Mouse (Mus musculus) heart, embryonic 10.5 days (tissue): ENCODE measurements at regions not wholly inside any gene's neighbourhood (a gene's known extent, or its start where the extent isn't known, plus 50 kb on each side); places are given as distances from the start of the nearest gene placed in this dataset.

ENCODE experiments used
- DNase-seq: peaks from one replicate; pipeline ENCODE4 v3.0.0-alpha.2; 2017; ENCODE audit warnings: low spot score
- H3K27ac ChIP-seq: fragments of 300-500 bp; sonication (generic); 2 replicates; pipeline ENCODE4 v1.5.1; 2016; ENCODE audit warnings: mild to moderate bottlenecking
- H3K27me3 ChIP-seq: fragments of 300-500 bp; sonication (generic); 2 replicates; pipeline ENCODE4 v1.6.1; 2016; ENCODE audit warnings: mild to moderate bottlenecking; ENCODE audit not compliant: poor library complexity, insufficient read depth, severe bottlenecking
- H3K36me3 ChIP-seq: fragments of 300-500 bp; sonication (generic); 2 replicates; pipeline ENCODE4 v1.6.1; 2016; ENCODE audit warnings: mild to moderate bottlenecking, moderate library complexity
- H3K4me1 ChIP-seq: fragments of 300-500 bp; sonication (generic); 2 replicates; pipeline ENCODE4 v1.6.1; 2016; ENCODE audit warnings: mild to moderate bottlenecking
- H3K4me3 ChIP-seq: fragments of 300-500 bp; sonication (generic); 2 replicates; pipeline ENCODE4 v1.5.1; 2016; ENCODE audit warnings: mild to moderate bottlenecking, moderate library complexity
- H3K9me3 ChIP-seq: fragments of 300-500 bp; sonication (generic); 2 replicates; pipeline ENCODE4 v1.6.1; 2016; ENCODE audit warnings: mild to moderate bottlenecking, moderate library complexity
- WGBS: fragments of 180-500 bp; shearing (Covaris S2); methylation state at CpG from one replicate; pipeline ENCODE4 v1.1.7; 2016; 5-methylcytosine and 5-hydroxymethylcytosine counted together

DNA sequence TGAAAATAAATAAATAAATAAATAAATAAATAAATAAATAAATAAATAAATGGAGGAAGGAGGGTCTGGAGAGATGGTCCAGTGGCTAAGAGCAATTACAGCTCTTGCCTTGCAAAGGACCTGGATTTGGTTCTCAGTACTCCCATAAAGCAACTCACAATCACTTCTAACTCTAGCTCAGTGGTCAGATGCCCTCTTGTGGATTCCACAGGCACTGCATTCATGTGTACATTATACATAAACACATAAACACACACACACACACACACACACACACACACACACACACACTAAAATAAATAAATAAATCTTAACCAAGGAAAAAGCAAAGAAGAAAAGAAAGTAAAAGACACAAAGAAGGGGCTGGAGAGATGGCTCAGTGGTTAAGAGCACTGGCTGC, 74.2 kb upstream of the Dhx40 start:
- DNase-seq: no peak
- Histone ChIP-seq H3K4me3 (no peak overlapping the region), H3K27ac (no peak overlapping the region), H3K36me3 (no peaks in the 10 kb centered on the region), H3K4me1 (peaks cover 6% of the 10 kb centered on the region), H3K27me3 (no peaks in the 10 kb centered on the region), H3K9me3 (no peaks in the 10 kb centered on the region)

DNA sequence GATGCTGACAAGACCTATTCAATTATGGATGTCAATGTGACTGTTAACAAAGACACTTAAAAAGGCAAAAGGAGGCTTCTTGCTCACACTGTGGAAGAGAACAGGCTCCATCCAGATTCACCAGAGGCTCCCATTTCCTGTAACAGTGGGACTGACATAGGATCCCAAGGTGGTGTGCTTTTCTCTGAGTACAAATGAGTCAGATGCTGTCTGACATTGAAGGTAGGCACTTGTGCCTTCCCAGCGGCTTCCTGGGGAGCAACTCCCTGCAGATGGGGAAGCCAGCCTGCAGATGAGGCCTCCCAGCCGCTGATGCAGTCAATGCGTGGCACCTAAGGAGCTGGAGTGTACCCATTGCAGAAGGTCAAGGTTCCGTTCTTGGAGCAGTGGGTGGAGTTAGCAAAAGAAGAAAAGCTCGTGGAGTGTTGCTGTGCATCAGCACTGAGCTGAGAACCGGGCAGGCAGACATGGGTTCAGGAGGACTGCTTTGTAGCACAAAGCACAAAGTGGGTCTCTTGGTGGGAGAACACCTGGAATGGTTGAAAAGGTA, 71.9 kb upstream of the Dhx40 start:
- Histone ChIP-seq H3K9me3 (no peaks in the 10 kb centered on the region), H3K27ac (peak overlapping the region; percentile 19; the same call in 1 of the 2 replicates), H3K36me3 (no peaks in the 10 kb centered on the region), H3K4me1 (peaks cover 20% of the 10 kb centered on the region), H3K27me3 (no peaks in the 10 kb centered on the region), H3K4me3 (no peak overlapping the region)
- 73% methylated on average over 6 of the region's 6 CpGs for WGBS
- no peak for DNase-seq

DNA sequence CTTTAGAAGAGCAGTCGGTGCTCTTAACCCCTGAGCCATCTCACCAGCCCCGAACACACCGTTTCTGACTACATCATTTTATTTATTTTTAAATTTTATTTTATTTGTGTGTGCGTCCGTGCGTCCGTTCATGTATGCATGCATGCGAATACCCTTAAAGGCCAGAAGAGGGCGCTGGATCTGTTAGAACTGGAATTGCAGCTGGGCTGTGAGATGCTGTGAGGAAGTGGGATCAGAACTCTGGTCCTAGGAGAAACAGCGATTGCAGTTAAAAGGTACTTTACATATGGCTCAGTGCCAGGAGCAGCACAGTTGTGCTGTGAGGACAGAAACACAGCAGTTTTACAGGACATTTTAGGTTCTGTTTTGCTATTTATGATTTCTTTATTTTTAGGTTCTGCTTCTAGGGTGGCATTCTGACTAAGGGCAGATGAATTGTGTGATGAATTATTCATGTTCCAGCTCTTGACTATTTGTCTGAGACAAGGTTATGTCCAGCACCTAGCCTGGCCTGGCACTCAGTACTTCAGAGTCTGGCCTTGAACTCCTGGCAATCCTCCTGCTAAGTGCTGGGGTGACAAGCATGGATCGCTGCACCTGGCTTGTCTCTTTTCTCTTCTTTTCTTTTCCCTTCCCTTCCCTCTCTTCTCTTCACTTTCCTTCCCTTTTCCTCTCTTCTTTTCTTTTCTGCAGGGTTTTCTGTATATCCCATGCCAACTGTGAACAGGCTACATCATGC, 71.0 kb upstream of the Dhx40 start:
- 84% methylated on average over 11 of the region's 11 CpGs for WGBS
- no peaks in the 10 kb centered on the region for H3K36me3 ChIP-seq
- H3K27ac ChIP-seq: no peak overlapping the region
- peaks cover 21% of the 10 kb centered on the region for H3K4me1 ChIP-seq
- no peaks in the 10 kb centered on the region for H3K27me3 ChIP-seq
- DNase-seq: no peak
- no peak overlapping the region for H3K4me3 ChIP-seq
- H3K9me3 ChIP-seq: no peaks in the 10 kb centered on the region

DNA sequence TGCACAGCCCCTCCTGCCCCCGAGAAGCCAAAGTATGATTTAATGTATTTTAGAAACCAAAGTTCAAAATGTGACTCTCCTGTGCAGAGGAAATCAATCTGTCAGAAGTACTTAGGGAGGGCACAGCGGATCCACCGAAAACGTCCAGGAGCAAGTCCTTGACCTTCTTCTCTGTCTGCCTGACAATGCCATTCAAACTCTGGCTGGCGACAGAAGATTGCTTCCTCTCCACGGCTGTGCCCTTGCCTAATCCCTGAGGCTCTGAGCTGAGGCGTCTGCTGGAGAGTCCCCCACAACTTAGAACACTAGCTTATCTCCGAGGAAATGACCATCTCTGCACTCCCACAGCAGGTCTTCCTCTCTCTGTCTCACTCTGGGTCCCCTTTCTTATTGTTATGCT, 69.0 kb upstream of the Dhx40 start:
- Histone ChIP-seq H3K36me3 (no peaks in the 10 kb centered on the region), H3K27ac (peak overlapping the region; percentile 67; the same call in 1 of the 2 replicates), H3K4me1 (peaks cover 41% of the 10 kb centered on the region), H3K4me3 (no peak overlapping the region), H3K9me3 (no peaks in the 10 kb centered on the region), H3K27me3 (no peaks in the 10 kb centered on the region)
- WGBS: 34% methylated on average over 8 of the region's 8 CpGs
- DNase-seq: no peak

DNA sequence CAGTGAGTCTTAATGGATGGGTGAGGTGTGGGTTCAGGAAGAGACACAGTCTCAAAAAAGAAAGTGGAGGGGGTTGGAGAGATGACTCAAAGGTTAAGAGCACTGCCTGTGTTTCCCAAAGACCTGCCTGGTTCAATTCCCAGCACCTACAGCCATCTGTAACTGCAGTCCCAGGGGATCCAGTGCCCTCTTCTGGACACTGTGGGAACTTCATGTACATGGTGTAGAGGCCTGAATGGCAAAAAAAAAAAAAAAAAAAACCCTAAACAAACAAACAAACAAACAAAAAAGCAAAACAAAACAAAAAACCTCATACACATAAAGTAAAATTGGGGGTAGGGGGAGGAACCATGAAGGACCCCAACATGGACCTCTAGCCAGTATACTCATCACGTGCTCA, 68.2 kb upstream of the Dhx40 start:
- H3K4me3 ChIP-seq: no peak overlapping the region

GRCm38 (mm10) chr11:86874666-86875295, 67.2 kb upstream of the Dhx40 start:
- Histone ChIP-seq H3K36me3 (no peaks in the 10 kb centered on the region), H3K27me3 (no peaks in the 10 kb centered on the region), H3K4me3 (no peak overlapping the region), H3K9me3 (no peaks in the 10 kb centered on the region), H3K4me1 (peaks cover 53% of the 10 kb centered on the region), H3K27ac (peak overlapping the region; percentile 67; the same call in 1 of the 2 replicates)
- 59% methylated on average over 12 of the region's 12 CpGs for WGBS
- DNase-seq: no peak

More for the DNA sequence above, 68.2 kb upstream of the Dhx40 start:
- Histone ChIP-seq H3K9me3 (no peaks in the 10 kb centered on the region), H3K4me1 (peaks cover 49% of the 10 kb centered on the region), H3K36me3 (no peaks in the 10 kb centered on the region), H3K27me3 (no peaks in the 10 kb centered on the region), H3K27ac (no peak overlapping the region)
- DNase-seq: no peak
- WGBS: 81% methylated on average over 1 of the region's 1 CpGs

DNA sequence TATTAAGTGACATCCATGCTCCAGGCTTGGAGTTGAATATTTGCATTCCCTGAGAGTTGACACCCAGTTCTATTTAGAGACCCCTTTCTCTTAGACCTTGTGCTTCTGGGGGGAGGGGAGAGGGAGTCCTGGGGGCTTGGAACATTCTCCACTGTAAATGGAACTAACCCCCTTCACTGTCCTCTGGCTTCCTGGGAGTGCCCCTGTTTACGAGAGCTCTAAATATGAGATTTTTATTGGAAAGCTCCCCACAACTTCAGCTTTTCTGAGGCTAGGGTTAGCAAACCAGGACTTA, 65.8 kb upstream of the Dhx40 start:
- 70% methylated on average over 1 of the region's 1 CpGs for WGBS
- Histone ChIP-seq H3K27me3 (no peaks in the 10 kb centered on the region), H3K27ac (peak overlapping the region; percentile 74)

GRCm38 (mm10) chr11:86872537-86873405, 65.2 kb upstream of the Dhx40 start:
- H3K27ac ChIP-seq: peak overlapping the region; percentile 74
- no peak for DNase-seq

More for the DNA sequence above, 65.8 kb upstream of the Dhx40 start:
- Histone ChIP-seq H3K4me1 (peaks cover 49% of the 10 kb centered on the region), H3K36me3 (no peaks in the 10 kb centered on the region), H3K4me3 (no peak overlapping the region), H3K9me3 (no peaks in the 10 kb centered on the region)
- DNase-seq: no peak

GRCm38 (mm10) chr11:86871782-86872181, 64.2 kb upstream of the Dhx40 start:
- peak overlapping the region; percentile 74 for H3K27ac ChIP-seq
- no peak overlapping the region for H3K4me3 ChIP-seq
- H3K27me3 ChIP-seq: no peaks in the 10 kb centered on the region
- WGBS: 14% methylated on average over 4 of the region's 4 CpGs
- peaks cover 47% of the 10 kb centered on the region for H3K4me1 ChIP-seq
- DNase-seq: no peak
- no peaks in the 10 kb centered on the region for H3K9me3 ChIP-seq
- H3K36me3 ChIP-seq: no peaks in the 10 kb centered on the region

More at GRCm38 (mm10) chr11:86872537-86873405, 65.2 kb upstream of the Dhx40 start:
- H3K4me1 ChIP-seq: peaks cover 49% of the 10 kb centered on the region
- WGBS: 52% methylated on average over 10 of the region's 10 CpGs
- no peaks in the 10 kb centered on the region for H3K9me3 ChIP-seq
- H3K27me3 ChIP-seq: no peaks in the 10 kb centered on the region
- H3K36me3 ChIP-seq: no peaks in the 10 kb centered on the region
- no peak overlapping the region for H3K4me3 ChIP-seq

GRCm38 (mm10) chr11:86870486-86871165, 63.1 kb upstream of the Dhx40 start:
- 83% methylated on average over 9 of the region's 9 CpGs for WGBS

DNA sequence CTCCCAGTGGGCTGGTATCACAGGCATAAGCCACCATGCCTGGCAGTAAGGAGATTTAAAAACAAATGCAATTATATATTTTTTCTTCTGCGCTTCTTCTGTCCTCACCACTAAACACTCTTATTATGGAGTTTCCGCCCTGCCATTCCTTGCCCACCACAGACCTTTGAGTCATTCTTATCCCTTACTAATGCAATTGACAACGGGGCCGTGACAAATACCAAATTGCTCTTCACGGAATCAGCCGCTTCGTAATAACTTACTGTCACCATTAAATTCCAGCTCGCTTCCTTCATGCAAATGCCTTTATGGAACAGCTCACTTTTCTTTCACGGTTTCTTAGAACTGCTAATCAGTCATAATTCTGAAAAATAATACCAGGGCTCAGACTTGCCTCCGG, 59.4 kb upstream of the Dhx40 start:
- Histone ChIP-seq H3K36me3 (no peaks in the 10 kb centered on the region), H3K9me3 (no peaks in the 10 kb centered on the region), H3K4me3 (no peak overlapping the region), H3K27me3 (no peaks in the 10 kb centered on the region), H3K27ac (no peak overlapping the region), H3K4me1 (peaks cover 16% of the 10 kb centered on the region)
- no peak for DNase-seq
- WGBS: 89% methylated on average over 10 of the region's 10 CpGs

More at GRCm38 (mm10) chr11:86870486-86871165, 63.1 kb upstream of the Dhx40 start:
- no peaks in the 10 kb centered on the region for H3K27me3 ChIP-seq
- DNase-seq: no peak
- H3K4me1 ChIP-seq: peaks cover 39% of the 10 kb centered on the region
- H3K36me3 ChIP-seq: no peaks in the 10 kb centered on the region
- no peaks in the 10 kb centered on the region for H3K9me3 ChIP-seq
- 0 out of 2 replicates have a peak overlapping the region, but pooled peaks have one; percentile 7 for H3K27ac ChIP-seq
- H3K4me3 ChIP-seq: no peak overlapping the region

DNA sequence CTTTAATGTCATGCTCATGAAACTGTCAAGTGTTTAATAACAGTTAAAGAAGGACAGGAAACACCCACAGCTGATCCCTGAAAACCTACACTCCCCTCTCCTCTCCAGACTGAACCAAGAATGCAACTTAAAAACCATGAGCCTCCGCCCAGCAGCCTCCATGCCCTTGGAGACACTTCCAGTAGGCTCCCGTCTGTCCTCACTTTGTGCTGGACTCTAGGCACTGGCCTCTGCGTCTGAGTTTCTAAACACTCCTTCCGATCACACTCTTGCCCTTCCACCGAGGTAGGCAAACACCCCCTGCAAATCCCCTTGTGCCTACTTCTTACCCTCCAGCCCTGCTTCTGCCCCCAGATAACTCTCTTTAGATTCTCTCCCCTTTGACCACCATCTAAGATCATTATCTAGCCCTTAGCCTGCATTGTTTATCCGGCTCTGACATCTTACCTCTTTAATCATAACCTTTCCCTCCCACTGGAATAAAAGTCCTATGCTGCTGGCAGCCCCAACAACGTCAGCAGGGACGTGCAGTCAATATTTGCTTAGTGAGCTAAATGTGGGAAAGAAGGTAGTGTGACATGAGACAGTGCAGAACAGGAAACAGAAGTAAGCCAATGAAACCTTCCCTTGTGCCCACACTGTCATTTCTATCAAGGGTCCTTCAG, 52.5 kb upstream of the Dhx40 start:
- Histone ChIP-seq H3K9me3 (no peaks in the 10 kb centered on the region), H3K36me3 (no peaks in the 10 kb centered on the region), H3K4me1 (peaks cover 9% of the 10 kb centered on the region; the same call in 1 of the 2 replicates), H3K27me3 (no peaks in the 10 kb centered on the region), H3K4me3 (no peak overlapping the region), H3K27ac (no peak overlapping the region)
- no peak for DNase-seq
- 65% methylated on average over 8 of the region's 8 CpGs for WGBS
